Mouse (Mus musculus) hindbrain, embryonic 15.5 days (tissue): ENCODE data around the gene Xrcc4. TPM values are rescaled to one million over a fixed set of nuclear protein-coding genes. Genes with fewer than 3 reads are reported as not detected.

ENCODE experiments used
- ATAC-seq: fragments of 200-750 bp; cut with Nextera tagmentation; 2 replicates; pipeline ENCODE4 v1.8.0; 2017; ENCODE audit warnings: low read depth, moderate number of reproducible peaks, moderate TSS enrichment; ENCODE audit not compliant: low FRiP score
- H3K27ac ChIP-seq: fragments of 300-500 bp; sonication (generic); replicated peaks from 2 replicates; pipeline ENCODE4 v1.5.1; 2015; ENCODE audit warnings: mild to moderate bottlenecking, inconsistent platforms
- H3K27me3 ChIP-seq: fragments of 300-500 bp; sonication (generic); 2 replicates; pipeline ENCODE4 v1.6.1; 2015; ENCODE audit warnings: control low read depth, inconsistent platforms
- H3K36me3 ChIP-seq: fragments of 300-500 bp; sonication (generic); 2 replicates; pipeline ENCODE4 v1.6.1; 2015; ENCODE audit warnings: control low read depth, inconsistent platforms
- H3K4me1 ChIP-seq: fragments of 300-500 bp; sonication (generic); replicated peaks from 2 replicates; pipeline ENCODE4 v1.6.1; 2015; ENCODE audit warnings: control low read depth, inconsistent platforms
- H3K4me2 ChIP-seq: fragments of 300-500 bp; sonication (generic); 2 replicates; pipeline ENCODE4 v1.6.1; 2015; ENCODE audit warnings: moderate library complexity, mild to moderate bottlenecking, inconsistent platforms
- H3K4me3 ChIP-seq: fragments of 300-500 bp; sonication (generic); 2 replicates; pipeline ENCODE4 v1.5.1; 2015; ENCODE audit warnings: mild to moderate bottlenecking, inconsistent platforms
- H3K9ac ChIP-seq: fragments of 300-500 bp; sonication (generic); 2 replicates; pipeline ENCODE4 v1.6.1; 2015; ENCODE audit warnings: inconsistent platforms
- H3K9me3 ChIP-seq: fragments of 300-500 bp; sonication (generic); 2 replicates; pipeline ENCODE4 v1.6.1; 2016; ENCODE audit warnings: control low read depth, inconsistent platforms
- WGBS: fragments of 180-500 bp; shearing (Covaris S2); methylation state at CpG from one replicate; pipeline ENCODE4 v1.1.7; 2015; 5-methylcytosine and 5-hydroxymethylcytosine counted together
- polyA plus RNA-seq: library from polyadenylated mRNA; unstranded; fragments of >200 nt; fragmentation: Nextera tagmentation; extraction: Ambion mirVana; gene quantifications from 2 replicates; pipeline ENCODE4 v1.2.1, GENCODE M21; 2015

The Xrcc4 gene
- polyA plus RNA-seq, 1 experiment from 2014 or later = 14.7 TPM

GRCm38 (mm10) chr13:89872725-89873124, 216.7 kb downstream of the Xrcc4 start:
- Histone ChIP-seq H3K27ac (no peak overlapping the region), H3K4me2 (no peak overlapping the region), H3K36me3 (no peaks in the 10 kb centered on the region), H3K27me3 (no peaks in the 10 kb centered on the region), H3K9ac (no peak overlapping the region), H3K4me1 (no peaks in the 10 kb centered on the region), H3K9me3 (no peaks in the 10 kb centered on the region), H3K4me3 (no peak overlapping the region)
- 87% methylated on average over 3 of the region's 3 CpGs for WGBS
- ATAC-seq = no peak

- H3K36me3 ChIP-seq = no peaks in the 10 kb centered on the region
- no peaks in the 10 kb centered on the region for H3K27me3 ChIP-seq
- H3K4me2 ChIP-seq = no peak overlapping the region
- WGBS = 92% methylated on average over 5 of the region's 5 CpGs
- H3K4me1 ChIP-seq = no peaks in the 10 kb centered on the region
- ATAC-seq = no peak
- H3K27ac ChIP-seq = no peak overlapping the region
- no peaks in the 10 kb centered on the region for H3K9me3 ChIP-seq
- H3K9ac ChIP-seq = no peak overlapping the region
- no peak overlapping the region for H3K4me3 ChIP-seq
These were observed 235.3 kb downstream of the Xrcc4 start for GRCm38 (mm10) chr13:89854139-89854538.

- Histone ChIP-seq H3K4me2 (no peak overlapping the region), H3K27ac (no peak overlapping the region), H3K36me3 (no peaks in the 10 kb centered on the region), H3K4me3 (no peak overlapping the region), H3K4me1 (no peaks in the 10 kb centered on the region), H3K9me3 (no peaks in the 10 kb centered on the region), H3K9ac (no peak overlapping the region), H3K27me3 (no peaks in the 10 kb centered on the region)
- ATAC-seq = no peak
- 82% methylated on average over 2 of the region's 2 CpGs for WGBS
These were observed 238.7 kb downstream of the Xrcc4 start for GRCm38 (mm10) chr13:89850746-89851145.

GRCm38 (mm10) chr13:89849955-89850354, 239.5 kb downstream of the Xrcc4 start:
- H3K9me3 ChIP-seq = no peaks in the 10 kb centered on the region
- no peak overlapping the region for H3K9ac ChIP-seq
- no peaks in the 10 kb centered on the region for H3K36me3 ChIP-seq
- H3K4me3 ChIP-seq = no peak overlapping the region
- WGBS = 95% methylated on average over 1 of the region's 1 CpGs
- no peak for ATAC-seq
- no peaks in the 10 kb centered on the region for H3K27me3 ChIP-seq
- H3K27ac ChIP-seq = no peak overlapping the region
- H3K4me2 ChIP-seq = no peak overlapping the region
- H3K4me1 ChIP-seq = no peaks in the 10 kb centered on the region

- 97% methylated on average over 3 of the region's 3 CpGs for WGBS
- ATAC-seq = no peak
These were observed 250.8 kb downstream of the Xrcc4 start for GRCm38 (mm10) chr13:89838635-89839034.

GRCm38 (mm10) chr13:89834485-89834884, 254.9 kb downstream of the Xrcc4 start:
- Histone ChIP-seq H3K9ac (no peak overlapping the region), H3K9me3 (no peaks in the 10 kb centered on the region), H3K4me2 (no peak overlapping the region), H3K4me3 (no peak overlapping the region), H3K36me3 (no peaks in the 10 kb centered on the region), H3K27ac (no peak overlapping the region), H3K27me3 (no peaks in the 10 kb centered on the region), H3K4me1 (no peaks in the 10 kb centered on the region)
- ATAC-seq = no peak
- 84% methylated on average over 3 of the region's 3 CpGs for WGBS

More at GRCm38 (mm10) chr13:89838635-89839034, 250.8 kb downstream of the Xrcc4 start:
- no peaks in the 10 kb centered on the region for H3K9me3 ChIP-seq
- no peak overlapping the region for H3K4me2 ChIP-seq
- H3K4me1 ChIP-seq = no peaks in the 10 kb centered on the region
- no peak overlapping the region for H3K27ac ChIP-seq
- H3K36me3 ChIP-seq = no peaks in the 10 kb centered on the region
- H3K4me3 ChIP-seq = no peak overlapping the region
- no peak overlapping the region for H3K9ac ChIP-seq
- no peaks in the 10 kb centered on the region for H3K27me3 ChIP-seq

GRCm38 (mm10) chr13:89833053-89833670, 256.2 kb downstream of the Xrcc4 start:
- Histone ChIP-seq H3K27me3 (no peaks in the 10 kb centered on the region), H3K4me2 (no peak overlapping the region), H3K4me3 (no peak overlapping the region), H3K27ac (no peak overlapping the region), H3K4me1 (no peaks in the 10 kb centered on the region), H3K9me3 (no peaks in the 10 kb centered on the region), H3K36me3 (no peaks in the 10 kb centered on the region), H3K9ac (no peak overlapping the region)
- WGBS = 75% methylated on average over 2 of the region's 2 CpGs
- ATAC-seq = no peak

- H3K27me3 ChIP-seq = no peaks in the 10 kb centered on the region
- 25% methylated on average over 3 of the region's 3 CpGs for WGBS
- H3K9ac ChIP-seq = no peak overlapping the region
- H3K4me3 ChIP-seq = no peak overlapping the region
- H3K36me3 ChIP-seq = no peaks in the 10 kb centered on the region
- no peaks in the 10 kb centered on the region for H3K4me1 ChIP-seq
- no peak overlapping the region for H3K27ac ChIP-seq
- no peak for ATAC-seq
- no peaks in the 10 kb centered on the region for H3K9me3 ChIP-seq
- H3K4me2 ChIP-seq = no peak overlapping the region
These were observed 260.9 kb downstream of the Xrcc4 start for GRCm38 (mm10) chr13:89828429-89828970.

GRCm38 (mm10) chr13:89827838-89828237, 261.6 kb downstream of the Xrcc4 start:
- Histone ChIP-seq H3K4me3 (no peak overlapping the region), H3K27ac (no peak overlapping the region), H3K9me3 (no peaks in the 10 kb centered on the region), H3K4me2 (no peak overlapping the region), H3K4me1 (no peaks in the 10 kb centered on the region), H3K36me3 (no peaks in the 10 kb centered on the region), H3K27me3 (no peaks in the 10 kb centered on the region), H3K9ac (no peak overlapping the region)
- ATAC-seq = no peak
- WGBS = 87% methylated on average over 2 of the region's 2 CpGs

- H3K27ac ChIP-seq = no peak overlapping the region
- no peaks in the 10 kb centered on the region for H3K4me1 ChIP-seq
- no peaks in the 10 kb centered on the region for H3K36me3 ChIP-seq
- no peak overlapping the region for H3K4me3 ChIP-seq
- H3K9me3 ChIP-seq = no peaks in the 10 kb centered on the region
- no peak overlapping the region for H3K4me2 ChIP-seq
- no peak for ATAC-seq
- 63% methylated on average over 2 of the region's 2 CpGs for WGBS
- H3K9ac ChIP-seq = no peak overlapping the region
- no peaks in the 10 kb centered on the region for H3K27me3 ChIP-seq
These were observed 274.9 kb downstream of the Xrcc4 start for GRCm38 (mm10) chr13:89814543-89814942.

- ATAC-seq = no peak
- Histone ChIP-seq H3K9ac (no peak overlapping the region), H3K4me2 (no peak overlapping the region), H3K27me3 (no peaks in the 10 kb centered on the region), H3K36me3 (no peaks in the 10 kb centered on the region), H3K4me3 (no peak overlapping the region), H3K9me3 (no peaks in the 10 kb centered on the region), H3K27ac (no peak overlapping the region), H3K4me1 (no peaks in the 10 kb centered on the region)
- 98% methylated on average over 2 of the region's 2 CpGs for WGBS
These were observed 277.2 kb downstream of the Xrcc4 start for GRCm38 (mm10) chr13:89812169-89812568.

- no peaks in the 10 kb centered on the region for H3K9me3 ChIP-seq
- no peak overlapping the region for H3K27ac ChIP-seq
- no peaks in the 10 kb centered on the region for H3K36me3 ChIP-seq
- ATAC-seq = no peak
- no peak overlapping the region for H3K4me2 ChIP-seq
- H3K9ac ChIP-seq = no peak overlapping the region
- no peaks in the 10 kb centered on the region for H3K27me3 ChIP-seq
- H3K4me3 ChIP-seq = no peak overlapping the region
- H3K4me1 ChIP-seq = no peaks in the 10 kb centered on the region
These were observed 280.4 kb downstream of the Xrcc4 start for GRCm38 (mm10) chr13:89809024-89809423.

- WGBS = 84% methylated on average over 2 of the region's 2 CpGs
These were observed 287.5 kb downstream of the Xrcc4 start for GRCm38 (mm10) chr13:89801901-89802300.

More at GRCm38 (mm10) chr13:89801901-89802300, 287.5 kb downstream of the Xrcc4 start:
- no peaks in the 10 kb centered on the region for H3K4me1 ChIP-seq
- H3K27ac ChIP-seq = no peak overlapping the region
- no peak for ATAC-seq
- no peak overlapping the region for H3K4me3 ChIP-seq
- no peaks in the 10 kb centered on the region for H3K27me3 ChIP-seq
- no peak overlapping the region for H3K4me2 ChIP-seq
- H3K9ac ChIP-seq = no peak overlapping the region
- no peaks in the 10 kb centered on the region for H3K36me3 ChIP-seq
- H3K9me3 ChIP-seq = no peaks in the 10 kb centered on the region
